Mouse (Mus musculus) granulocyte monocyte progenitor cell, adult 5-6 weeks (primary cell): ENCODE measurements at regions not wholly inside any gene's neighbourhood (a gene's known extent, or its start where the extent isn't known, plus 50 kb on each side); places are given as distances from the start of the nearest gene placed in this dataset.
A peak's percentile ranks its signal among the peaks of the same experiment; 100 is the strongest.

Experiments used
- ATAC-seq: replicated peaks from 2 replicates; pipeline ENCODE4 v1.8.0; 2016; ENCODE audit warnings: mild to moderate bottlenecking, moderate TSS enrichment, inconsistent platforms; ENCODE audit not compliant: poor library complexity, severe bottlenecking

- ATAC-seq = no peak
Measured at GRCm38 (mm10) chr13:51899319-51900042, 53.0 kb downstream of the Gadd45g start.

- ATAC-seq = no peak
Measured at GRCm38 (mm10) chr13:51900043-51900440, 53.6 kb downstream of the Gadd45g start.

- ATAC-seq = peak; percentile 70
Measured at GRCm38 (mm10) chr13:51902482-51903285, 56.2 kb downstream of the Gadd45g start.

- ATAC-seq = peak; percentile 84
Measured at GRCm38 (mm10) chr13:51903324-51903939, 57.0 kb downstream of the Gadd45g start.

GRCm38 (mm10) chr13:51905270-51905669, 58.8 kb downstream of the Gadd45g start:
- no peak for ATAC-seq

- ATAC-seq = no peak
Measured at GRCm38 (mm10) chr13:51906103-51906502, 59.6 kb downstream of the Gadd45g start.

- peak; percentile 75 for ATAC-seq
Measured at GRCm38 (mm10) chr13:51908514-51908913, 62.0 kb downstream of the Gadd45g start.

- 0 out of 2 replicates have a peak, but pooled peaks have one; percentile 3 for ATAC-seq
Measured at GRCm38 (mm10) chr13:51911296-51911998, 65.0 kb downstream of the Gadd45g start.

- ATAC-seq = no peak
Measured at GRCm38 (mm10) chr13:51912477-51912876, 66.0 kb downstream of the Gadd45g start.

GRCm38 (mm10) chr13:51912994-51913393, 66.5 kb downstream of the Gadd45g start:
- no peak for ATAC-seq

- no peak for ATAC-seq
Measured at GRCm38 (mm10) chr13:51916666-51917240, 70.3 kb downstream of the Gadd45g start.

GRCm38 (mm10) chr13:51917658-51918057, 71.2 kb downstream of the Gadd45g start:
- ATAC-seq = no peak

- no peak for ATAC-seq
Measured at GRCm38 (mm10) chr13:51918108-51918507, 71.6 kb downstream of the Gadd45g start.

- ATAC-seq = no peak
Measured at GRCm38 (mm10) chr13:51918781-51919170, 72.3 kb downstream of the Gadd45g start.

- no peak for ATAC-seq
Measured at GRCm38 (mm10) chr13:51919171-51919793, 72.8 kb downstream of the Gadd45g start.

GRCm38 (mm10) chr13:51919937-51920336, 73.5 kb downstream of the Gadd45g start:
- ATAC-seq = no peak

- no peak for ATAC-seq
Measured at GRCm38 (mm10) chr13:51920511-51921351, 74.3 kb downstream of the Gadd45g start.

- ATAC-seq = no peak
Measured at GRCm38 (mm10) chr13:51921550-51921949, 75.1 kb downstream of the Gadd45g start.

GRCm38 (mm10) chr13:51926764-51927163, 80.3 kb downstream of the Gadd45g start:
- no peak for ATAC-seq
